Mouse (Mus musculus) megakaryocyte-erythroid progenitor cell, adult 5-6 weeks (primary cell): ENCODE measurements around the gene Pcgf6. TPM values are rescaled to one million over a fixed set of nuclear protein-coding genes. Genes with fewer than 3 reads are reported as not detected.
A peak's percentile ranks its signal among the peaks of the same experiment; 100 is the strongest.

Experiments
- ATAC-seq: replicated peaks from 2 replicates; pipeline ENCODE4 v1.8.0; 2016; ENCODE audit warnings: mild to moderate bottlenecking, inconsistent platforms; ENCODE audit not compliant: severe bottlenecking, poor library complexity, low FRiP score, low TSS enrichment
- total RNA-seq, 2 experiments: library from RNA; stranded (forward) in 1 of 2; stranded (reverse) in 1 of 2; fragments of 200-1000, 215-1000 nt in 1 of 2; fragments of >200 nt in 1 of 2; fragmentation: Nextera tagmentation in 1 of 2; gene quantifications; 2 replicates each; pipeline ENCODE4 v1.2.3; 2014 to 2017

Pcgf6 gene
- total RNA-seq, 2 experiments from 2014 or later: 18.6 to 37.5 TPM

DNA sequence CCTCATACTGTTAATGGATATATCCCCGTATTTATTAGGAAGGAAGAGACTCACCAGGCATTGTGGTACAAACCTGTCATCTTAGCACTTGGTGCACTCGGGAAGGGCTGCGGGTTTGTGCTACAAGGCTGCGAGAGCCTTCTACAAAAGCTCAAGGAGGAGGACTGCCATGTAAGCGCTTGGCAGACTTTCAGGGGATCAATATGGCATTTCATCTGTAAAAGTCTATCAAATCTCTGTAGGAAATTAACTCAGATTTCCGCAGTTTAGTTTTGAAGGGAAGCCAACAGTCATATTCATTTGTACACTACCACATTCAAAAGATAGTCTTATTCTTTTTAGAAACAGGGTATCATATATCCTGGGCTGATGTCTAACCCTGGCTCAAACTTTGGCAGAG is 18.9 kb downstream of the Pcgf6 start:
- ATAC-seq: no peak

GRCm38 (mm10) chr19:47029796-47030195 is 20.9 kb downstream of the Pcgf6 start:
- no peak for ATAC-seq

GRCm38 (mm10) chr19:47026513-47026912 is 24.2 kb downstream of the Pcgf6 start:
- no peak for ATAC-seq

DNA sequence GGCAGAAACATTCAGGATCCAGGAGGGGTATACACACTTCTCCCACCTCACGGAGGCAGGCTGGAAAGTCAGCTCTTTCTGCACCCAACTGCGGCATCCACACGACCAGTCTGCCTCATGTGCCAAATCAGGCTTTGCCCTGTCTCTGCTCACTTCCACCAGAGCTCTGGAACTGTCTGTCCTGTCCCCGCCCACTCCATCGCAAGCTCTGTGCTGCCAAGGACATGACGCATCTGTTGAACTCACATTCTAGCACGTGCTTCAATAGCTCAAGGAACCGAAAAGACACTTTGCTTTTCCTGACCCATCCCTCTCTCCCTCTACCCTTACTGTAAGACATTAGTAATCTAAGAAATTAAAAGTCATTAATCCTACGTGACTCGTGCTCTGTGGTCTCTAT is 25.8 kb downstream of the Pcgf6 start:
- ATAC-seq: no peak

DNA sequence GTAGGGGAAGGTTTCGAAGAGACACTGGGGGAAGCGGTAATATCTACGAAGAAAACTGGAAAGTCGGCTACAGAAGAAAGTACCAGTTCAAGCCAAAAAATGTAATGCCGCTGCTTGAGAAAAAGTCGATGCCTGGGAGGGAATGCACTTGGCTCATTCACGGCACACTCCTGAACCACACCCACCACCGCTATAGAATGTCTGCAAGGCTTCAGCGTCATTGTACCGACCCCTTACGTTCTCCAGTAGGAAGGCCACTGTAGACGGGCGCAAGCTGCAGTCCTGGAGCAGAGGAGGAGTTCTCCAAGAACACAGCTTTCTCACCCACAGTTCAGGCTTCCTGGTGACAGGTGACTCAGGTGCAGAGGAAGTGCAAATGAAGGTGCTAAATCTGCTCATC is 27.2 kb downstream of the Pcgf6 start:
- no peak for ATAC-seq

DNA sequence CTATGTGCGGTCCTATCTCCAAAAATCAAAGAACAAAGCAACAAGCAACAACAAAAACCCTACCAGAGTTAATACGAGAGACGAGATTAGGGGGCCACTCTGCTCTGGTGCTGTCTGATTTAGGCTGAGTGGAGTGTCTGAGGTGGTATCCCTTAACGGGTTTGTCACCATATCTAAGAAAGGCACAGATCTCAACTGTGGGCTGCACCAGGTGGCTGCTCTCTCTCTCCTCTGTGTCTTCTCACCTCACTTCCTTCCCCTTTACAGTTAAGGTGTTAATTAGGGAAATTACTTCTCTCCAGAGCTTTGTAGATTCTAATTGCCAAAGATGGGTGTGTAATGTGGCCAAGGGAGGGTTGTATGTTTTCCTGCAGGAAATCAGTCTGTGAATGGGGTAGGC is 28.0 kb downstream of the Pcgf6 start:
- ATAC-seq: no peak

GRCm38 (mm10) chr19:47019326-47019725 is 31.4 kb downstream of the Pcgf6 start:
- no peak for ATAC-seq

DNA sequence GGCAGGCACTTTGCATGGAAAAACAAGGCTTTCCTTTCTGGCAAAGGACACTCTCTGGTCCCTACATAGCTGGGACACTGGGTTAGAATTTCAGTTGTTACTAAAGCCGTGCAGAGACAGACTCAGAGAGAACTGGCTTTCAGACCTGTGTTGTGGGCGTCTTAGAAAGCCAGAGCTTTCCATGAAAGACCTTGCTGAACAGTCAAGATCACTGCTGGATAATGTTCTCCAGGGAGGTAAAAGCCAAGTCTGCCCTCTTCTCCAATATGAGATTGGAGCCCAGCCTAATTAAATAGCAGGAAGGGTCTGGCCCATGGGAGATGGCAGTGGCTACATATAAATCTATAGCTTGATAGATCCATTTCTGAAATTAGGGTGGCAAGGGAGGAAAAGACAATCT is 32.4 kb downstream of the Pcgf6 start:
- ATAC-seq: no peak

- no peak for ATAC-seq
Measured at GRCm38 (mm10) chr19:47017831-47018230, 32.9 kb downstream of the Pcgf6 start.

DNA sequence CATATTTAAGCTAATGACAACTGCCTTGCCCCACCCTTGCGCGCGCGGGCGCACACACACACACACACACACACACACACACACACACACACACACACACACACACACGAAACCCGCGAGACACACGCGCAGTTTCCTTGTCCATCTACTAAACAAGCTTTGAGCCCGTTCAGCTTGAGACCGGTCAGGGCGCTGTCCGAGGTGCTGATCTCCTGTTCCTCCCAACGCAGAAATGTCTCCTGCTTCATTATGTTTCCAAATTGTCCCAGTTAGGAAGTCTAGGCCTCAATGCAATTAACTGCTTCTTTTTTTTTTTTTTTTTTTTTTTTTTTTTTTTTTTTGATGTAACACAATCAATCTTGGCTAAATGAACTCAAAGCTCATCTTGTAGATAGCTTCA is 34.2 kb downstream of the Pcgf6 start:
- ATAC-seq: peak; percentile 63

DNA sequence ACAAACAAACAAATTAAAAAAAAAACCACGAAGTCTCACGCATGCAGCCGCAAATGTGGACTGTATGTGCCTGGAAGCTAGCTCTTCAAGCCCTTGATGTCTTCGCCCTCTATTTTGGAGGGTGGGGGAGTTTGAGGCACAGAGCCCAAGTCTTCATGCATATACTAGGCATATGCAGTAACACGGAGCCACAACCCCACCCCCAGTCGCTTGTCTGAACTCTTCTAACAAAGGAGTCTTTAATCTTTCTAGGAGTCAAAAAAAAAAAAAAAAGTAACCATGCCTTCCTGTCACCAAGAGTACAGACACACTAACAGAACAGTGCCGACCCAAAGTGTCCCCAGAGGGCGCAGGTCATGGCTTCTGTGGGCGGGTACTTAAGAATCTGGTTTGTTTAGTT is 34.7 kb downstream of the Pcgf6 start:
- ATAC-seq: no peak

- no peak for ATAC-seq
Measured at GRCm38 (mm10) chr19:47015396-47015795, 35.3 kb downstream of the Pcgf6 start.

GRCm38 (mm10) chr19:47014447-47015381 is 36.0 kb downstream of the Pcgf6 start, which contains the start of the genes Ina and Nt5c2:
Gene Ina (plus strand): TSS chr19:47014698.
Gene Nt5c2 (minus strand): TSS chr19:47015153.
- ATAC-seq: 0 out of 2 replicates have a peak, but pooled peaks have one; percentile 54

DNA sequence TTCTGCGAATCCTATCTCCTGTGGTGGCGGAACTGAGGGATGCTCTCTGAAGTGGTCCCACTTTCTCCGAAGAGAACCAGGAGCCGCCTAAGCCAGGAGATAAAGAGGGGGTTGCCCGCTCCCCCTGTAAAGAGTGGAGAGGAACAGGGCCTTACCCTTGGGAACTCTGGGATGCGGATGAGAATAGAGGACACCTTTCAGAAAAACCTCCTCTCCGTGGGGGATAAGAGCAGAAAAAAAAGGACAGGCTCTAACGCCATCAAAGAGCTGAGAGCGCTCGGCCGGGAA is 36.6 kb downstream of the Pcgf6 start:
- ATAC-seq: no peak

- no peak for ATAC-seq
Measured at GRCm38 (mm10) chr19:47013340-47014158, 37.2 kb downstream of the Pcgf6 start.

- ATAC-seq: no peak
Measured at GRCm38 (mm10) chr19:47012521-47013130, 38.1 kb downstream of the Pcgf6 start.

GRCm38 (mm10) chr19:47009943-47010342 is 40.8 kb downstream of the Pcgf6 start:
- ATAC-seq: no peak

DNA sequence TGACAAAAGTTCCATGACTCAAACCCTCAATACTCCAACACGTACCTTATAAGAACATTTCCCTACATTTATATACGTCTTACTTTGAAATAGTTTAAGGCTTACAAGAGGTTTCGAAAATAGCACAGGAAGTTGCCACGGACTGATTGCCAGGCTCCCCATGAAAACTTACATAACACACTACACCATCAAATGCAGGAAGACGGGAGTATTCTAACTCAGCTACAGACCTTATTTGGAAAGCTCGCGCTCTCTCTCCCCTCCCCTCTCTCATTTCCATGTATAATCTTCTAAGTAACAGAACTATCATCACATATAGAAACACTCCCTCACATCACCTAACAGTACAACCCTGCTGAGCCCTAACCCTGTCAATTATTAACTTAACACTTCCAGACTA is 41.3 kb downstream of the Pcgf6 start:
- no peak for ATAC-seq

GRCm38 (mm10) chr19:47006321-47006720 is 44.4 kb downstream of the Pcgf6 start:
- ATAC-seq: peak; percentile 44; the same call in 1 of the 2 replicates

GRCm38 (mm10) chr19:47005873-47006272 is 44.8 kb downstream of the Pcgf6 start:
- no peak for ATAC-seq
